Mouse (Mus musculus) embryonic facial prominence, embryonic 11.5 days (tissue): Measurements from ENCODE around the gene Ccdc163. TPM values are rescaled to one million over a fixed set of nuclear protein-coding genes. Genes with fewer than 3 reads are reported as not detected.
A peak's percentile ranks its signal among the peaks of the same experiment; 100 is the strongest.

Source experiments
- ATAC-seq: fragments of 200-750 bp; cut with Nextera tagmentation; replicated peaks from 2 replicates; pipeline ENCODE4 v1.8.0; 2017; ENCODE audit warnings: low read depth; ENCODE audit not compliant: insufficient number of reproducible peaks, low FRiP score, low TSS enrichment
- DNase-seq: peaks from one replicate; pipeline ENCODE4 v3.0.0-alpha.2; 2015; ENCODE audit warnings: low spot score
- H3K27ac ChIP-seq: fragments of 300-500 bp; sonication (generic); replicated peaks from 2 replicates; pipeline ENCODE4 v1.5.1; 2014; ENCODE audit warnings: mild to moderate bottlenecking, low read depth, low read length, control low read depth
- H3K27me3 ChIP-seq: fragments of 300-500 bp; sonication (generic); 2 replicates; pipeline ENCODE4 v1.6.1; 2014; ENCODE audit warnings: mild to moderate bottlenecking, low read length, moderate library complexity, mixed read lengths; ENCODE audit not compliant: control insufficient read depth, insufficient read depth
- H3K36me3 ChIP-seq: fragments of 300-500 bp; sonication (generic); replicated peaks from 2 replicates; pipeline ENCODE4 v1.6.1; 2014; ENCODE audit warnings: low read depth, mild to moderate bottlenecking, low read length, moderate library complexity, mixed read lengths; ENCODE audit not compliant: control insufficient read depth, insufficient read depth
- H3K4me1 ChIP-seq: fragments of 300-500 bp; sonication (generic); 2 replicates; pipeline ENCODE4 v1.6.1; 2014; ENCODE audit warnings: low read length, mixed read lengths; ENCODE audit not compliant: control insufficient read depth, insufficient read depth
- H3K4me2 ChIP-seq: fragments of 300-500 bp; sonication (generic); 2 replicates; pipeline ENCODE4 v1.6.1; 2014; ENCODE audit warnings: low read depth, mild to moderate bottlenecking, control low read depth, low read length, moderate library complexity
- H3K4me3 ChIP-seq: fragments of 300-500 bp; sonication (generic); 2 replicates; pipeline ENCODE4 v1.5.1; 2014; ENCODE audit warnings: low read depth, low read length, control low read depth
- H3K9ac ChIP-seq: fragments of 300-500 bp; sonication (generic); replicated peaks from 2 replicates; pipeline ENCODE4 v1.6.1; 2014; ENCODE audit warnings: mild to moderate bottlenecking, control low read depth, low read length
- H3K9me3 ChIP-seq: fragments of 300-500 bp; sonication (generic); replicated peaks from 2 replicates; pipeline ENCODE4 v1.6.1; 2016; ENCODE audit warnings: mild to moderate bottlenecking, low read length, inconsistent platforms, mixed read lengths; ENCODE audit not compliant: control insufficient read depth
- WGBS: fragments of 180-500 bp; shearing (Covaris S2); extraction: QIAGEN DNeasy Blood & Tissue Kit; methylation state at CpG from one replicate; pipeline ENCODE4 v1.1.7; 2014; 5-methylcytosine and 5-hydroxymethylcytosine counted together
- polyA plus RNA-seq: library from polyadenylated mRNA; unstranded; fragments of >200 nt; fragmentation: Nextera tagmentation; extraction: Ambion mirVana; gene quantifications from 2 replicates; pipeline ENCODE4 v1.2.1, GENCODE M21; 2014

Gene Ccdc163
- polyA plus RNA-seq, 1 experiment from 2014 or later, result 33.3 TPM

GRCm38 (mm10) chr4:116685402-116686061 lies 22.8 kb upstream of the Ccdc163 start, which contains the start of gene Prdx1:
Prdx1 (plus strand) TSS chr4:116685544.
- Histone ChIP-seq H3K4me2 (peak within 1 kb of the TSS; percentile 54), H3K9me3 (no peaks in the 10 kb centered on the region), H3K27ac (peak within 1 kb of the TSS; percentile 91), H3K4me1 (no peaks in the 10 kb centered on the region), H3K4me3 (peak within 1 kb of the TSS; percentile 55), H3K27me3 (no peaks in the 10 kb centered on the region), H3K36me3 (peaks cover 3% of the 10 kb centered on the region; the same call in 1 of the 2 replicates), H3K9ac (peak within 1 kb of the TSS; percentile 76)
- DNase-seq (peak; percentile 95), ATAC-seq (peak; percentile 96)
- WGBS, result under 1% methylated on average over 55 of the region's 56 CpGs

GRCm38 (mm10) chr4:116687041-116687440 lies 21.3 kb upstream of the Ccdc163 start:
- peaks cover 5% of the 10 kb centered on the region; the same call in 1 of the 2 replicates for H3K36me3 ChIP-seq
- WGBS, result 37% methylated on average over 1 of the region's 1 CpGs

GRCm38 (mm10) chr4:116689309-116689876 lies 18.9 kb upstream of the Ccdc163 start:
- H3K27ac ChIP-seq, result no peak overlapping the region
- no peak overlapping the region for H3K9ac ChIP-seq
- no peaks in the 10 kb centered on the region for H3K9me3 ChIP-seq
- H3K36me3 ChIP-seq, result peaks cover 11% of the 10 kb centered on the region; the same call in 1 of the 2 replicates
- H3K4me2 ChIP-seq, result no peak overlapping the region
- no peaks in the 10 kb centered on the region for H3K27me3 ChIP-seq
- ATAC-seq (no peak), DNase-seq (no peak)
- 92% methylated on average over 4 of the region's 4 CpGs for WGBS
- no peak overlapping the region for H3K4me3 ChIP-seq
- no peaks in the 10 kb centered on the region for H3K4me1 ChIP-seq

More at GRCm38 (mm10) chr4:116687041-116687440, 21.3 kb upstream of the Ccdc163 start:
- Histone ChIP-seq H3K9me3 (no peaks in the 10 kb centered on the region), H3K27me3 (no peaks in the 10 kb centered on the region), H3K9ac (peak overlapping the region; percentile 50; the same call in 1 of the 2 replicates), H3K27ac (no peak overlapping the region), H3K4me3 (peak overlapping the region; percentile 55; the same call in 1 of the 2 replicates), H3K4me2 (peak overlapping the region; percentile 54), H3K4me1 (no peaks in the 10 kb centered on the region)
- ATAC-seq (no peak), DNase-seq (no peak)

GRCm38 (mm10) chr4:116692146-116692545 lies 16.2 kb upstream of the Ccdc163 start:
- H3K4me1 ChIP-seq, result no peaks in the 10 kb centered on the region
- DNase-seq, result no peak
- no peak overlapping the region for H3K9ac ChIP-seq
- peaks cover 14% of the 10 kb centered on the region for H3K36me3 ChIP-seq
- no peak overlapping the region for H3K27ac ChIP-seq
- H3K9me3 ChIP-seq, result no peaks in the 10 kb centered on the region
- H3K4me2 ChIP-seq, result no peak overlapping the region
- no peak for ATAC-seq
- 92% methylated on average over 2 of the region's 2 CpGs for WGBS
- H3K27me3 ChIP-seq, result no peaks in the 10 kb centered on the region
- no peak overlapping the region for H3K4me3 ChIP-seq

- Histone ChIP-seq H3K36me3 (peaks cover 15% of the 10 kb centered on the region), H3K4me3 (no peak overlapping the region), H3K27ac (no peak overlapping the region), H3K4me2 (no peak overlapping the region), H3K9me3 (no peaks in the 10 kb centered on the region), H3K9ac (no peak overlapping the region), H3K4me1 (no peaks in the 10 kb centered on the region), H3K27me3 (no peaks in the 10 kb centered on the region)
- WGBS, result 69% methylated on average over 2 of the region's 2 CpGs
- DNase-seq, result no peak
- no peak for ATAC-seq
Observed at GRCm38 (mm10) chr4:116693785-116694184, 14.5 kb upstream of the Ccdc163 start.

GRCm38 (mm10) chr4:116698693-116699342 lies 9.5 kb upstream of the Ccdc163 start:
- H3K4me3 ChIP-seq, result no peak overlapping the region
- H3K27me3 ChIP-seq, result no peaks in the 10 kb centered on the region
- H3K27ac ChIP-seq, result no peak overlapping the region
- no peaks in the 10 kb centered on the region for H3K4me1 ChIP-seq
- WGBS, result 82% methylated on average over 2 of the region's 2 CpGs
- H3K36me3 ChIP-seq, result peaks cover 8% of the 10 kb centered on the region
- no peak for ATAC-seq
- H3K4me2 ChIP-seq, result no peak overlapping the region
- H3K9me3 ChIP-seq, result no peaks in the 10 kb centered on the region
- no peak overlapping the region for H3K9ac ChIP-seq
- DNase-seq, result no peak

- ATAC-seq (no peak), DNase-seq (no peak)
- Histone ChIP-seq H3K4me1 (no peaks in the 10 kb centered on the region), H3K4me2 (no peak overlapping the region), H3K36me3 (peaks cover 3% of the 10 kb centered on the region), H3K27me3 (no peaks in the 10 kb centered on the region), H3K9ac (no peak overlapping the region), H3K4me3 (no peak overlapping the region), H3K27ac (no peak overlapping the region), H3K9me3 (no peaks in the 10 kb centered on the region)
- WGBS, result 75% methylated on average over 1 of the region's 1 CpGs
Observed at GRCm38 (mm10) chr4:116700964-116701363, 7.3 kb upstream of the Ccdc163 start.

GRCm38 (mm10) chr4:116703804-116704203 lies 4.5 kb upstream of the Ccdc163 start:
- H3K9me3 ChIP-seq, result no peaks in the 10 kb centered on the region
- no peak overlapping the region for H3K4me3 ChIP-seq
- H3K4me1 ChIP-seq, result no peaks in the 10 kb centered on the region
- H3K27me3 ChIP-seq, result no peaks in the 10 kb centered on the region
- ATAC-seq (no peak), DNase-seq (peak; percentile 79)
- no peak overlapping the region for H3K27ac ChIP-seq
- no peak overlapping the region for H3K4me2 ChIP-seq
- peaks cover 2% of the 10 kb centered on the region for H3K36me3 ChIP-seq
- no peak overlapping the region for H3K9ac ChIP-seq
- WGBS, result 38% methylated on average over 6 of the region's 6 CpGs
